Mouse (Mus musculus) myocyte (in vitro differentiated cells): Measurements from ENCODE around the gene Tbce. TPM values are rescaled to one million over a fixed set of nuclear protein-coding genes. Genes with fewer than 3 reads are reported as not detected.
A peak's percentile ranks its signal among the peaks of the same experiment; 100 is the strongest.

Experiments
- H3K27me3 ChIP-seq: one replicate; pipeline ENCODE4 v1.6.1; 2011; ENCODE audit not compliant: control insufficient read depth, insufficient read depth, insufficient read length
- H3K36me3 ChIP-seq: one replicate; pipeline ENCODE4 v1.6.1; 2011; ENCODE audit not compliant: control insufficient read depth, insufficient read depth
- H3K4me2 ChIP-seq: one replicate; pipeline ENCODE4 v1.6.1; 2011; ENCODE audit warnings: low read depth, control low read depth
- H3K4me3 ChIP-seq: one replicate; pipeline ENCODE4 v1.5.1; 2011; ENCODE audit warnings: mild to moderate bottlenecking, control low read depth, moderate library complexity
- H3K79me2 ChIP-seq: one replicate; pipeline ENCODE4 v1.6.1; 2011; ENCODE audit not compliant: control insufficient read depth, insufficient read depth
- H3ac ChIP-seq: one replicate; pipeline ENCODE4 v1.6.1; 2011; ENCODE audit not compliant: control insufficient read depth, insufficient read length
- CEBPB ChIP-seq: IDR thresholded peaks from 2 replicates; pipeline ENCODE4 v1.6.1; 2011; ENCODE audit warnings: mild to moderate bottlenecking, moderate library complexity; ENCODE audit not compliant: poor library complexity, insufficient read depth, severe bottlenecking
- E2F4 ChIP-seq: IDR thresholded peaks from one replicate; pipeline ENCODE4 v1.6.1; 2011; ENCODE audit warnings: mild to moderate bottlenecking, control low read depth, moderate library complexity; ENCODE audit not compliant: insufficient read depth
- MAX ChIP-seq: IDR thresholded peaks from one replicate; pipeline ENCODE4 v1.6.1; 2011; ENCODE audit warnings: low read depth, mild to moderate bottlenecking, control low read depth
- MYOD1 ChIP-seq, 3 experiments: IDR thresholded peaks; one replicate each; pipeline ENCODE4 v1.6.1; 2011; ENCODE audit warnings: control low read depth in 2 of 3, low read depth in 2 of 3, mild to moderate bottlenecking in 2 of 3, moderate library complexity in 1 of 3; ENCODE audit not compliant: insufficient read length in 2 of 3, control insufficient read depth in 1 of 3
- MYOG ChIP-seq, 3 experiments: IDR thresholded peaks; one replicate each; pipeline ENCODE4 v1.6.1; 2011; ENCODE audit warnings: control low read depth in 2 of 3, low read depth in 2 of 3, mild to moderate bottlenecking in 2 of 3; ENCODE audit not compliant: insufficient read length in 2 of 3, control insufficient read depth in 1 of 3, insufficient read depth in 1 of 3
- POLR2A ChIP-seq: IDR thresholded peaks from one replicate; pipeline ENCODE4 v1.6.1; 2011; ENCODE audit warnings: low read depth, mild to moderate bottlenecking, control low read depth, moderate library complexity; ENCODE audit not compliant: insufficient read length
- POLR2AphosphoS2 ChIP-seq: IDR thresholded peaks from one replicate; pipeline ENCODE4 v1.6.1; 2011; ENCODE audit warnings: low read depth, control low read depth; ENCODE audit not compliant: insufficient read length
- REST ChIP-seq: IDR thresholded peaks from one replicate; pipeline ENCODE4 v1.6.1; 2011; ENCODE audit warnings: mild to moderate bottlenecking, control low read depth, moderate library complexity; ENCODE audit not compliant: insufficient read depth, insufficient read length
- SRF ChIP-seq: IDR thresholded peaks from one replicate; pipeline ENCODE4 v1.6.1; 2011; ENCODE audit warnings: low read depth; ENCODE audit not compliant: control insufficient read depth, insufficient read length
- TCF12 ChIP-seq: IDR thresholded peaks from one replicate; pipeline ENCODE4 v1.6.1; 2011; ENCODE audit warnings: mild to moderate bottlenecking, control low read depth; ENCODE audit not compliant: poor library complexity, insufficient read depth, severe bottlenecking
- TCF3 ChIP-seq: IDR thresholded peaks from one replicate; pipeline ENCODE4 v1.6.1; 2011; ENCODE audit warnings: low read depth, control low read depth; ENCODE audit not compliant: insufficient read length
- USF1 ChIP-seq: IDR thresholded peaks from one replicate; pipeline ENCODE4 v1.6.1; 2011; ENCODE audit warnings: low read depth, mild to moderate bottlenecking, control low read depth, moderate library complexity
- polyA plus RNA-seq: library from polyadenylated mRNA; unstranded; fragments of >200 nt; fragmentation: generic; extraction: Trizol; gene quantifications from one replicate; pipeline ENCODE4 v1.2.1, GENCODE M21; 2012; ENCODE audit warnings: missing spikeins

Gene Tbce
- polyA plus RNA-seq, 1 experiment: 20.3 TPM

DNA sequence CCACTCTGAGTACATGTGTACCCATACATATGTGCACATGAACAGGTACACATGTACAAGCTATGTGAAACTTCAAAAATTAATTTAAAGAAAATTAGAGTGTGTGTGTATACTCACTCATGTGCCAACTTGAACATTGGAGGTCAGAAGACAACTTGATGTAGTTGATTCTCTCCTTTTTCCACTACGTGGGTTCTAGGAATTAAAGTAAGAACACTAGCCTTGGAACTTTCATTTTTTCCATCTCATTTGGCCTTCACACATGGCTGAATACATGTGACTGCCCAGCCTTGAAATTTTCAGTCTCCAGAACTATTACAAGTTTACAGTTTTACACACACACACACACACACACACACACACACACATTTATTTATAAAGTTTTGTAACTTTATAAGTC lies 29.9 kb upstream of the Tbce start:
- Histone ChIP-seq H3K4me3 (no peak overlapping the region), H3ac (no peak overlapping the region), H3K27me3 (no peaks in the 10 kb centered on the region), H3K36me3 (peaks cover 14% of the 10 kb centered on the region), H3K79me2 (peaks cover 98% of the 10 kb centered on the region), H3K4me2 (no peak overlapping the region)
- TF ChIP-seq POLR2A: no peak
- TF ChIP-seq TCF3: no peak
- TF ChIP-seq TCF12: no peak
- TF ChIP-seq SRF: no peak
- TF ChIP-seq POLR2AphosphoS2: no peak
- TF ChIP-seq USF1: no peak
- TF ChIP-seq MYOG (IDR thresholded peaks at IDR 0.05; ENCODE audit: control insufficient read depth in 1 of 3, insufficient read depth in 1 of 3, insufficient read length in 2 of 3, low read depth in 2 of 3): no peak
- TF ChIP-seq MYOD1 (IDR thresholded peaks at IDR 0.05; ENCODE audit: control insufficient read depth in 1 of 3, insufficient read length in 2 of 3, low read depth in 2 of 3): no peak
- TF ChIP-seq CEBPB: no peak
- no peak for TF ChIP-seq REST
- TF ChIP-seq E2F4: no peak

GRCm38 (mm10) chr13:14068035-14068434 lies 28.6 kb upstream of the Tbce start:
- Histone ChIP-seq H3K79me2 (peaks cover 87% of the 10 kb centered on the region), H3ac (no peak overlapping the region), H3K4me2 (no peak overlapping the region), H3K36me3 (peaks cover 14% of the 10 kb centered on the region), H3K4me3 (no peak overlapping the region), H3K27me3 (no peaks in the 10 kb centered on the region)
- TF ChIP-seq TCF3: no peak

DNA sequence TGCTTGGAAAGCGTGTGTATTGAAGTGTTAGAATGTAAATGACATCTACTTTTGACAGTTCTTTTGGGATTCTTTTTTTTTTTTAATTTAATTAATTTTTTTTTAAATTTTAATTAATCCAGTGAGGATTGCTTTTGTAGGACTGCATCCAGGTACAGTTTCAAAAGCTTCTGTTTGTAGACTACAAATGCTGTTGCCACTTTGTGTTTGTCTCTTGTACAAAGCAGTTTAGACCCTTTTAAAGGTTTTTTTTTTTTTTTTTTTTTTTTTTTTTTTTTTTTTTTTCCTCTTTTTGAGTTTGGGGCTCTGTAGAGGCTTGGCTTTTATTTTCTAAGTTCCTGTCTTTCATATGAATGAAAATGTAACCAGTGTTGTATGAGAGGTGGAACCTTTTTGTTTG lies 26.3 kb upstream of the Tbce start:
- peak overlapping the region; percentile 88 for H3K4me3 ChIP-seq
- TF ChIP-seq TCF12 (no peak), SRF (no peak), MYOD1 (IDR thresholded peaks at IDR 0.05; ENCODE audit: control insufficient read depth in 1 of 3, insufficient read length in 2 of 3, low read depth in 2 of 3) (no peak), TCF3 (no peak), E2F4 (no peak), POLR2A (no peak), POLR2AphosphoS2 (no peak), MYOG (IDR thresholded peaks at IDR 0.05; ENCODE audit: control insufficient read depth in 1 of 3, insufficient read depth in 1 of 3, insufficient read length in 2 of 3, low read depth in 2 of 3) (no peak), MAX (no peak), REST (no peak), CEBPB (no peak)
- H3ac ChIP-seq: no peak overlapping the region
- no peaks in the 10 kb centered on the region for H3K27me3 ChIP-seq
- peaks cover 14% of the 10 kb centered on the region for H3K36me3 ChIP-seq
- H3K4me2 ChIP-seq: no peak overlapping the region
- peaks cover 85% of the 10 kb centered on the region for H3K79me2 ChIP-seq

GRCm38 (mm10) chr13:14065028-14065380 lies 25.6 kb upstream of the Tbce start:
- TF ChIP-seq MYOD1 (IDR thresholded peaks at IDR 0.05; ENCODE audit: control insufficient read depth in 1 of 3, insufficient read length in 2 of 3, low read depth in 2 of 3) (no peak), MYOG (IDR thresholded peaks at IDR 0.05; ENCODE audit: control insufficient read depth in 1 of 3, insufficient read depth in 1 of 3, insufficient read length in 2 of 3, low read depth in 2 of 3) (no peak), CEBPB (no peak), POLR2AphosphoS2 (no peak), USF1 (no peak), E2F4 (no peak), TCF12 (no peak), TCF3 (no peak), POLR2A (no peak), SRF (no peak), REST (no peak), MAX (no peak)
- peaks cover 86% of the 10 kb centered on the region for H3K79me2 ChIP-seq
- H3K4me3 ChIP-seq: peak overlapping the region; percentile 88
- peak overlapping the region; percentile 87 for H3K4me2 ChIP-seq
- H3K36me3 ChIP-seq: peaks cover 14% of the 10 kb centered on the region
- no peaks in the 10 kb centered on the region for H3K27me3 ChIP-seq
- H3ac ChIP-seq: peak overlapping the region; percentile 80

DNA sequence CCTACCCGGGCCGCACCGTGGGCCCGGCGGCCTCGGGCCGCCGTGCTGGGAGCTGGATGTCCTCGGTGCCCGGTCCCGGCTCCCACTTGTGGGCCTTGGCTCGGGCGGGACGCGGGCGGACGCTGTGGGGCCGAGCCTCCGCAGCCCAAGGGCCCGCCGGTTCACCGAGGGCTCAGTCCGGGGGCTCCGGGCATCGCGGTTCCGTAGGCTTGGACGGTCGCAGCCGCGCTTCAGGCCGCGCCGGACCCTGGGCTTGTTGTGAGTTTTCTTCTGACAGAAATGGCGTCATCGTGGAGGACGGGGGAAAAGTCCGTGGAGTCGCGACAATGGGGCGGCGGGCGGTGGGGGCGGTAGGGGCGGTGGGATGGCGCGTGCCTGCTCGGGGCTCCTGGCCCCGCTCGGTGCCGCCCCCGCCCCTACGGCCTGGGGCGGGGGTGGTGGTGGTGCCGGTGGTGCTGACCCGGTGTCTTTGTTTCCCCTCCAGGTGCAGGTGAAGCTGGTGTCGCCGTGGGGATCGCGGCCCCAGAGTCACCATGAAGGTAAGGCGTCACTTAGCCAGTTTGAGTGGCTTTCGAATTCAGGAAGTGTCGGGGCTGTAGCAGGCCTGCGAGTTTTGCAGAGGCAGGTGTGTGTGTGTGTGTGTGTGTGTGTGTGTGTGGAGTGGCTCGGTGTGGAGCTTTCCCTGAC lies 25.0 kb upstream of the Tbce start:
- Histone ChIP-seq H3K79me2 (peaks cover 86% of the 10 kb centered on the region), H3ac (peak overlapping the region; percentile 80)

More for the DNA sequence above, 25.0 kb upstream of the Tbce start:
- Histone ChIP-seq H3K4me2 (peak overlapping the region; percentile 87), H3K27me3 (no peaks in the 10 kb centered on the region), H3K4me3 (peak overlapping the region; percentile 88), H3K36me3 (peaks cover 14% of the 10 kb centered on the region)
- TF ChIP-seq TCF3: no peak
- TF ChIP-seq TCF12: no peak
- TF ChIP-seq MYOD1 (IDR thresholded peaks at IDR 0.05; ENCODE audit: control insufficient read depth in 1 of 3, insufficient read length in 2 of 3, low read depth in 2 of 3): peak in 1 of 3 experiments; percentile 34
